Mouse (Mus musculus) liver, adult 2 months (tissue): ENCODE data around the gene Gm10382.

ENCODE experiments used
- CTCF ChIP-seq: fragments of 200-500 bp; IDR thresholded peaks from 2 replicates; pipeline ENCODE4 v1.5.1; 2011; ENCODE audit warnings: low read depth, low read length, control low read depth
- POLR2A ChIP-seq: fragments of 200-500 bp; IDR thresholded peaks from 2 replicates; pipeline ENCODE4 v1.6.1; 2011; ENCODE audit warnings: low read length, control low read depth; ENCODE audit not compliant: insufficient read depth; ENCODE audit errors: extremely low read depth

GRCm38 (mm10) chr5:125391609-125392008 lies 2.5 kb downstream of the Gm10382 start:
- TF ChIP-seq POLR2A (no peak), CTCF (no peak)
